Mouse (Mus musculus): ENCODE data around the gene Gse1. TPM values are rescaled to one million over a fixed set of nuclear protein-coding genes. Genes with fewer than 3 reads are reported as not detected.

Gene Gse1
- total RNA-seq, 2 experiments from 2014 or later: 27.2 to 42.9 TPM

DNA sequence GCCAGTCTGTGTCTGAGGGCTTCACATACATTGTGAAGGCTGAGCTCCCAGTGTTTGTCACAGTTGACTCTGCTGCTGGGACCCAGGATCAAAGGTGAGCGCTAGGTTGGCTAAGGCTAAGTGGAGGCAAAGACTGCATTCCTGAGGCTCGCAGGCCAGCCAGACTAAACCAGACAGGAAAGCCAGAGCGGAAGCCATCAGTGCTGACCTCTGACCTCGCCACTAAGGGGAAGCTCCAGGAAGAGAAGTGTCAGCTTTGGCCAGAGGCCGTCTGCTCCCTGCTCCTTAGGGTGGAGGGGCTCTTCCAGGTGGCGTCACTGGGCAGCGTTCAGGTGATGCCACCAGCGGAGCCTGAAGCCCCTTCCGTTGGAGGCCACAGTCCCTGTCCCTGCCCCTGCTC is 347.5 kb downstream of the Gse1 start:
- no peak for DNase-seq

DNA sequence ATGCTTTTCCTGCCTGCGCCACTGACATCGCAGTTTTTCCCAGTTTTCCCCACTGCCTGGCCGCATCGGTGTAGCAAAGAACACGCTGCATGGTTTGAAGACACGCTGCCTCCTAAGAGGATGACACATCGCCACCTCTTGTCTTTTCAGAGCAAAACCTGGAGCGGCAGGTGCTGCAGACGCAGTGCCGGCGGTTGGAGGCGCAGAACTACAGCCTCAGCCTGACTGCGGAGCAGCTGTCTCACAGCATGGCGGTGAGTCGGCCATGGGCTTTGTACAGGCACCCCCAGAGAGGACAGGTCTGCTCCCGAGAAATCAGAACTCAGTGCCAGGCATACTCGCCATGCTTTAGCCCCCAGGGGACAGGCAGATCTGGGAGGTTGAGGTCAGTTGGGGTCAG is 349.6 kb downstream of the Gse1 start:
- no peak for DNase-seq

DNA sequence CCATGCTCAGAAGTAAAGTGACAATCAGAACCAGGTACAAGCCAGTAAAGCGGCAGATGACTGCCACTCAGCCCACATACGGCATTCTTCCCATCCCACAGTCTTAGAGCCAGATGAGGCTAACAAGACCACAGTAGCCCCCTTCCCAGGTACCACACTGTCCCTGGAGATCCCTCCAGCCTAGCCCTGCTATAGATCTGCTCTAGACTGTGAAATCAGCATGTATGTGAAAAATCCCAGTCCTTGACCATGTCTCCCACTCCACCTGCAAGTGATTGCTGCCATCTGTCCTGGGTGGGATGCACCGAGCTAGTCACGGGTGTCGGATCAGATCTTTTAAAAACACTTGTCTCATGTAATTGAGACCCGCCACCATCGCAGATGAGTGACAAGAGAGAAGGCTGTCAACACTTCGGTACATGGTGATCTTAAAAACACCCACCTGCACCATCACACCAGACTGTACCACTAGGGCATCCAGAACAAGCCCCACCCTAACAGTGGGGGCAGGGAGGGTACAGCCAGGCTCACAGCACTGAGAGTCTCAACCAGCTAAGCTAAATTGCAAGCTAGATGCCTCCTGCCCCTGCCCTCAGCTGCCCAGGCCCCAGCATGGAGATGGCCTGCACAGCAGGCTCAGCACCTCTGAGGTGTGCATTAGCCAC is 352.2 kb downstream of the Gse1 start:
- DNase-seq: no peak

DNA sequence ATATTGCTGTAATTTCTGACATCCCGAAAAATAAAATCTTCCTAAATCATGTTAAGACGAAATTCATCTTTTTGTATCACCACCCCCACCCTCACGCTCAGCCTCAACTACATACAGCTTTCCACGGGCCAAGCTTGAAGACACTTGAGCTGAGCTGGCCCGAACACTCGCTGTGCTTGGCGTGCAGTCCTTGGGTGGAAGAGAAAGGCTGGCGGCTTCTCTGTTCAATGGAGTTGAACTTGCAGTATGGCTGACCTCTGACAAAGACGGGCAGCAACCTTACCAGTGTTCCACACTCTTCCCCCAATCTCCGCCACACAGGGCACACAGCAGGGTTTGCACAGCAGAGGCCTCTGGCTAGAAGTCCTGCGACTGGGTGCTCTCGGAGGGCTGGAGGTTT is 353.1 kb downstream of the Gse1 start:
- no peak for DNase-seq

DNA sequence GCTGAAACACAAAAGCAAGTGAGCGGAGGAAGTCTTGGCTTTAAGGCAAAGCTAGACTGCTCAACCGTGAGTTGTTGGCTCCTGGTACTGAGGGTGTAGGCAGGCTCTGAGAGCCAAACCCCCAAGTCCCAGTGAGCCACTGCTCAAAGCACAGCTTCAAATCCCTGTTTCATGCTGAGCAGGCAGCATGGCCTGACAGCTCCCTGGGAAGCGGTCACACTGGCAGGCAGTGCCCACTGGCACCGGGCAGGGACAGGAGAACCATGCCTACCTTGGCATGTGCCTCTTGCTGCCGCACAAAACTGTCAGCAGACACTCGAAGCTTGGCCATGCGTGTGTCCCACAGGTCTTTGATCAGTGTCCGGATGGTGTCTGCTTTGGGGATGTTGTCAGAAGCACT is 353.6 kb downstream of the Gse1 start:
- peak; percentile 61 for DNase-seq

DNA sequence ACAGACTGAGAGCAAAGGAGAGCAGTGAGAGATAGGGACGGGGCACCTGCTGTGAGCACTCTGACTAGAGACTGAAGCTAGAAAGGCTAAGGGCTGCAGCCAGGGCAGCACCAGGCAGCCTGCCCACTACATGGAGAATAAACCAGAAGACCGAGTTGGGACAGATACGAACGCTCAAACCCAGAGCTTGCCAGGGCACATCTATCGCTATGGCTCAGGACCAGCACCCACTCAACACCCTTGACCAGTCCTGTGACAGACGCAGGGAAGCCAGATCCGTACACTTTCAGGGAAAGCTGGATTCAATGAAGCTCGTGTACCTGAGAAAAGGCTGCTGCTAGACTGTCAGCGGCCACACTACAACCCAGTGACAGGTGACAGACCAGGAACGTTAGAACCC is 357.3 kb downstream of the Gse1 start:
- DNase-seq: no peak

DNA sequence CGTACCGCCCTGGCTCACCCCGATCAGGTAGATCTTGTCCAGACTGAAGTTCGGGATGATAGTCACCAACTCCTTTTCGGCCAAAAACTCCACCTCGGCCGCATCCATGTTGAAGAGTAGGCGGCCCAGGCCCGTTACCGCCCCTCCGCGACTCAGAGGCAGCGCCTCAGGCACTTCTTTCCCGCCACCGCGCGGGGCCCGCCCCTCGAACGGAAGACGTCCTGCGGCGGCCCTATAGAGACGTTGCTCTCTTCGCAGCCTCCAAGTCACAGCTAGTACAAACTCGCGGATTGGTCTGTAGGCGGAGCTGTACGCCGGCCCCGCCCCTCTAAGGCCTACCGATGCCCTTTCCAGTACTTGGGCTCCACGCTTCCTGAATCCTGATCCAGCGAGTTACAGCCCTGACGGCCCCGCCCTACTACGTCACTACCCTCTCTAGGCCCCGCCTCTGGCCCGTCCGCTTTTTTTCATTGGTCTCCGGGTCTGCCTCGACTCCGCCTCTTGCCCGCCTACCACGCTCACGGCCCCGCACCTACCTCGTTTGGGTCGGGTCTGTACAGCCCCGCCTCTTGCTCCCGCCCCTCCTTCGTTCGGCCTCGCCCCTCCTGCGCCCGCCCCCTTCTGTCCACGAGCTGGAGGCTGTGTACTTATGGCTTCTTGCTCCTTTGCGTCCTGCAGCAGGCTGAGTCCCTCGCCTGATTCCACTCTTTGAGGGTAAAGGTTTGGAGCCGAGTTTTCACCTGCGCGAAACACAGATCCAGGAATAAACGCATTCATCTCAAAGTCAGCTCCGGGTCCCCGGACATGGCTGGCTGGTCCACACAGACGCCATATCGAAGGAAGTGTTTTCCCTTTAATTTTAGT is 360.9 kb downstream of the Gse1 start, which contains the start of gene Gins2:
TSS of gene Gins2 (minus strand) at position 397 of the 864 bp plus-strand sequence.
- peak; percentile 99 for DNase-seq

DNA sequence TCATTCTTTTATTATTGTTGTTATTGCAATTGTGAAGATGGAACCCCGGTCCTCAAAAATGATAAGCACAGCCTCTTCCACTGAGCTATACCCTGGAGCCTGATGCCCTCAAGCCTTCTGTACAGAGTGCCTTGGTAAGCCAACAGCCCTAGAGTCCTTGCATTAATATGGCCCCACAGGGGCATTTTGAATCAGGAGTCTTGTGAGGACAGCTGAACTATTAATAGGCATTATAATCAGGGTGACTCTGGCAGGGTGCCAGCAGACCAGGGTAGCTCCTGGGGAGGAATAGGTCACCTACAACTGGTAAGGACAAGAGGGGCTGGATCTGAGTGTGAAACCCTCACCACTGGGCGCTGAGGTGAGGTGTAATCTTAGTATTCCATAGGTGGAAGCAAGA is 361.7 kb downstream of the Gse1 start:
- peak; percentile 61 for DNase-seq

DNA sequence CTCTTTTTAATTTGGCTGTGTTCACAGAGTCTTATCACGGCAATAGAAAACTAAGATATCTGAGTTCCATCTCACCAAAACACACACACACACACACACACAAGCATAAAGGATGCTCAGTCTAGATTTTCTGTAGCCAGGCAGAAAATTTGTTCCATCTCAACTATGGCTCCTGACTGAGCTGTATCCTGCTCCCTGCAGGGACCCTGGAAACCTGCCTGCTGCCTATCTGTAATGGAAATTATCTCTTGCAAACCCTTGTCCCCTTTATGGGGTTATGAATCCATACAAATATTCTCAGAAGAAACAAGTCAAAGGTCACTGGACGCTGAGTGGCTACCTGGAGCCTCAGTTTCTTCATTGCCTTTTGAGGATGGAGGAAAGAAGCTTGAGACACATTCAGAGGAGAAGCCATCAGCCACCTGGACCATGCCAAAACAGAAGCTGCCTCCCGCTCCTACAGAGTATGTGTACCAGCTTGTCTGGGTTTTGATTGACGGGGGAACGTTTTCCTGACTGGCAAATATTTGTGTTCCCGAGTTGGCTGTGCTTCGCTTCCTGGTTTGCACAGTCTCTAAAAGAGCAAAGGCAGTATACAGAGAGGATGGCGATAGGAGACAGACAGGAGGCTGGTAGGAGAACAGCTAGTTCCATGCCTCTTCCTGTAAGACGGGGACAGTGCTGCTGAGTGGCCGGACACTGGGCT is 363.5 kb downstream of the Gse1 start:
- no peak for DNase-seq

DNA sequence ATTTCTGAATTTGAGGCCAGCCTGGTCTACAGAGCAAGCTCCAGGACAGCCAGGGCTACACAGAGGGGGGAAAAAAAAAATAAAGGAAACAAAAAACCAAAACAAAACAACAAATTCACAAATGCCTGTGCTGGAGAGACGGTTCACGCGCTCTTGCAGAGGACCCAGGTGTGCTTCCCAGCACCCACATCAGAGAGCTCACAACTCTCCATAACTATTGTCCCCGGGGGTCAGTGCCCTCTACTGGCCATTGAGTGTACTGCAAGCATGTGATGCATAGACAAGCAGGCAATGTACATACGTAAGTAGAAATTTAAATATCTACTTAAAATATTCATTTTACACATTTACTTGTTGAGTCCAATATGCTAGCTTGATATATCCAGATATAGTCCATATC is 366.3 kb downstream of the Gse1 start:
- no peak for DNase-seq

DNA sequence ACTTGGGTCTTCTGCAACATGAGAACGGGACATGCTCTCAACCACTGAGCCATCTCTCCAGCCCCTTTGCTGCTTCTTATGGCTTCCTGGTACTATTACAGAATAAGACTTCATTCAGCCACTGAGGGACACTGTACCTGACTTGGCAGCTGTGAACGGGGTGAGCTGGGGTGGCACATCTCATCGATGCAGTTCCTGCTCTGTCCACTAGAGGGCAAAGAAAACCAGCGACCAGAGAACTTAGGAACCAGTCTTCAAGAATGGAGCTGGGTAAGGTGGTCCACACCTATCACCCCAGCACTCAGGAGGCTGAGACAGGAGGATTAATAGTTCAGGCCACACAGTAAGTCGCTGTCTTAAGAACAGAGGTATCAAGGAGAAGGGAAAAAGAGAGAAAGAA is 367.7 kb downstream of the Gse1 start:
- peak; percentile 75 for DNase-seq

DNA sequence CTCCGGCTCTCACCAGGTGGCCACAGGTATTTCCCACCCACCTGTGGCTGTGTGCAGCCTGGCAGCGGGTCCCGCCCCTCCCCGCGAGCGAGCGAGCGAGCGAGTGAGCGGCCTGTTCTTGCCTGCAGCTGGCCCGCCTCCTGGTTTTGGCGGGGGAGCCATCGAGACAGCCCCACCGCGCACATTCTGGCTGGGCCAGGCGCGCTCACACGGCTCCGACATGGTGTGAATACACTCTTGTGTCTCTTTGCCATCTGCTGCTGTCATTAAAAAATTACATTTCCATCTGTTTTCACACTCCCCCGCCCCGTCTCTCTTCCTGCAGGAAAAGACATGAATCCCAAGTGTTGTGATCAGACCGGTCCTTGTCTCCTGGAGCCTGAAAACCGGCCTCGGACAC is 370.3 kb downstream of the Gse1 start:
- no peak for DNase-seq

DNA sequence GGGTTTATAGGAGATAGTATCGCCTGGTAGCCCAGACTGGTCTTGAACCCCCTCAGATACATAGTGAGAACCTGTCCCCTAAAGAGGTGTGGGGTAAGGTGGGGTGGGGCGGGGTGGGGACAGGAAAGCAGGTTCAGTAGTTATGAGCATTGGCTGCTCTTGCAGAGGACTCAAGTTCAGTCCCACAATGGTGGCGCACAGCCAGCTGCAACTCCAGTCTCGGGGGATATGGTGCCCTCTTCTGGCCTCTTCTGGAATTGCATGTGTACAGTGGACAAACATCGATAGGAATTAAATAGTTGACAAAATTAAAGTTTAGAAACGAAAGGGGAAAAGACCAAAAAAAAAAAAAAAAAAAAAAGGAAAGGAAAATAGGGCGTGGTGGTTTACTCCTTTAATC is 371.2 kb downstream of the Gse1 start:
- peak; percentile 88 for DNase-seq

DNA sequence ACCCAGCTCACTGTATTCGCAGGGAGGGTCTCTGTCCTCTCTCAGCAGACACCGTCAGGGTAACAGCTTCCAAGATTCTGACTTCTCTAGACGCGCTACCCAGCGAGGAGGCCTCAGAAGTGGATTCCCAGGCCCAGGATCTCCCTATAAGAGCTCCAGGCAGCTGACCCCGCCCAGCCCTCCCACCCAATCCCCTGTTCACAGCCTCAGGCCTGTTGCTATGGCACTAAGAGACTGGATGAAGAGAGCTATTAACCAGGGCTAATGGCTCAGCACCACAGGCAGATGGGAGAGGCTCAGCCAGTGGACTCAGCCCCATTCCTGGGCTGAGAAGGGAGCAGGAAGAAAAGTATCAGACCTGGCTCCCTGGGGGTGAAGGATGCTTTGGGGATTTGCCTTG is 374.4 kb downstream of the Gse1 start:
- DNase-seq: no peak

DNA sequence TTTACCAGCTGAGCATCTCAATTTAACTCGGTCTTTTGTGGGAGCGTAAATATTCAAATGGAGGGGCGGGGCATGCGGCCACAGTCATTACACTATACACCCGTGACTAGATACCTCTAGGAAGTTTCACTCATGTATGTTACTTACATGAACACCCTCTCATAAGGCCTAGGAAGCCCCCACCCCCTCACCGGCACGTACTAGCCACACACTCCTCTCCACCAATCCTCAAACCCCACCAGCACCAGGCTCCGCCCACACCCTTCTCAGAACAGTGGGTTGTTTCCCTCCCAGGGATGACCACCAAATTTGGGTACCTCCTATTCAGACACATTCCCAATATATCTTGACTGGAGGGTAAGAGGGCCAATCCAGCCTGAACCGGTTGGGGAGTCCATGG is 379.2 kb downstream of the Gse1 start:
- no peak for DNase-seq

DNA sequence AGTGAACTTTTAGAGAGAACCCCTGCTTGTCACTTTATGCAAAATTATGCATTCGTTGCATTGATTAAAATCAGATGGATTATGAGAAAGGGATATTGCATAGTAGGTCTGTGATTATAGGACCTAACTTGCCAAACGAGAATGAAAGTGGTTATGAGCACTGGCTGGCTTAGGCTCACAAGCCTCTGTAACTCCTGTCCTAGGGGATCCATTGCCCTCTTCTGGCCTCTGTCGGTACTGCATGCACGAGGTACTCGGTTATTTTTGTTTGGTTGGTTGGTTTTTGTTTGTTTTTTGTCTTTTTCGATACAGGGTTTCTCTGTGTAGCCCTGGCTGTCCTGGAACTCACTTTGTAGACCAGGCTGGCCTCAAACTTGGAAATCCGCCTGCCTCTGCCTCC is 379.6 kb downstream of the Gse1 start:
- peak; percentile 85 for DNase-seq

DNA sequence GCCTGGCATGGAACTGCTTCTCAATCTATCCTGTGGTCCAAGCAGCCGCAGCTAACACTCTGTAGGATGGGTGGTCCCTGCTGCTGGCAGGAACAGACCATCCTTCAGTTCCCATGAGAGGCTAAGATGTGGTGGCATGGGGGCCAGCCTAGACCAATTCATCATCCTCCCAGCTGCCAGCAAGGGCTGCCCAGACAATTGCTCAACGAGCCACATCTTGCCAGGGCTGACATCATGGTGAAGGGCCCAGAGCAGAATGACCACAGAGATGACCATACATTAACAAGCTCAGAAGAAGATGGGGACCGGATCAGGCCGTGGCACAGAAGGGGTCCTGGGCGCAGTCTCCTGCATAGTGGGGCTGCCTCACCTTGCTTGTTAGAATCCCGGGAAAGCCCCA is 382.6 kb downstream of the Gse1 start:
- DNase-seq: peak; percentile 28

DNA sequence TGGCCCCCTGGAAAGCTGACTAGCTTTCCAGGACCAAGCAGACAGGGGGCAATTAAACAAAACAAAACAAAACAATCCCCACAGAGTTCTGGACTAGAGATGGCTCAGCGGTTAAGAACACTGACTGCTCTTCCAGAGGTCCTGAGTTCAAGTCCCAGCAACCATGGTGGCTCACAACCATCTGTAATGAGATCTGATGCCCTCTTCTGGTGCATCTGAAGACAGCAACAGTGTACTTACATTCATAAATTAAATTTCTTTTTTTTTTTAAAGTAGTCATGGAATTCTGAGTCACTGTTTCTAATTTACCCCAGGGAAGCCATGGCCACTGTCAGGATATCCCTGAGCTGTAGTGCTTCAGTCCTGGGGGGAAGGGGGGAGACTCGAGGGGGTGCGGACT is 386.2 kb downstream of the Gse1 start:
- DNase-seq: no peak

DNA sequence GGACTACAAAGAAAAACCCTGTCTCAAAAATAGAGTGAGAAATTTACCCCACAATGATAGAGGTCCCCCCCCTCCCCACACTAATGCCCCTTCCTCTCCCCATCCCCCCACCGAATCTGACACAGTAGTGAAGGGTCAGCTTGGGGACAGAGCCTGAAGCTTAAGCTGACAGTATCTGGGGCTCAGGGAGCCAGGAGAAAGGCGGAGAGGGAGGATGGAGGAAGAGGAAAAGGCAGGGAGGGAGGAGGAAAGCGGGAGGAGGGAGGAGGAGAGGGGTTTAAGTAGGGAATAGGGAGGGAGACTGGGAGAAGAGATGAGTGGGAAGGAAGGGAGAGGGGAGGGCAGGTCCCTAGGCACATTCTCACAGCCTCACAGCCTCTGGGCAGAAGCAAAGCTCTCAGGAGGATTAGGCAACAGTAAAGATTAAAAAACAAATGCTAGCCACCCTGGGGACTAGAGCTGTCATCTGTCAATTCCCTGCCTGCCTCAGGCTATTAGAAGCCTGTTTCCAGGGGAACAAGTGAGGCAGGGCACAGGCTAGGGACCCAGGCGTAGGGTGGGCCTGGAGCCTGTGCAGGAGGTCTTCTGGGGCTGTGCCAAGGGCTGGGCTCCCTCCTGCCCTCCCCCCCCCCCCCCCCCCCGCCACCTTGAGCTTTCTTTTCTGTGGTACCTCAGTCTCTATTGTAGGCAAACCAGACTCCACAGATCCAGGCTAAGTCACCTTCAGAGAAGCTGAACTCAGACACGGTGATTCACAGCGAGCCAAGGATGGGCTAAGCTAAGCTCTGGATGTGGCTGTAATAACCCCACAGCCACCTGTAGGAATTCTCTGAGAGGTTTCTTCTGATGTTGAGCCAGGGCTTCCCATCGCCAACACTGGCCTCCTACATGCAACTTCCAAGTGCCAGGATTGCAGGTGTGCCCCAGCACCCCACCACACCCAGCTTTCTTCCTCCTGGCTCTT is 388.7 kb downstream of the Gse1 start:
- peak; percentile 30 for DNase-seq

DNA sequence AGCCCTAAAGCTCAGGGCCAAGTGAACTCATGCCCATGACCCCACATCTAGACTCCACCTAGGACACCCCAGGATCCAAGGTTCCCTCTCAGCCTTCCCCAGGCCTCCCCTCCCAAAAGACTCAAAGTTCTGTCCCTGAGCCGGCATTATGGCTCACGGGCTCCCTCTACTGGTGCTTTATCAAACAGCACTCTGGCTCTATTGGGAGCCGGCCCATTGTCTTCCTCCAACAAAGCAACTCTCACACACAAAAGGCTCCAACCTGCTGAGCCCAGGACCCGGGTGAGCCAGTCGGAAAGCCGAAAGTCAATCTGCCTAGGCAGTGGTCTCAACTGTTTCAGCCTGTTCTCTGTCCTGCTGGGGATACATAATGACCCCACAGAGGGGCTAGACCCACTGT is 389.9 kb downstream of the Gse1 start:
- peak; percentile 83 for DNase-seq

DNA sequence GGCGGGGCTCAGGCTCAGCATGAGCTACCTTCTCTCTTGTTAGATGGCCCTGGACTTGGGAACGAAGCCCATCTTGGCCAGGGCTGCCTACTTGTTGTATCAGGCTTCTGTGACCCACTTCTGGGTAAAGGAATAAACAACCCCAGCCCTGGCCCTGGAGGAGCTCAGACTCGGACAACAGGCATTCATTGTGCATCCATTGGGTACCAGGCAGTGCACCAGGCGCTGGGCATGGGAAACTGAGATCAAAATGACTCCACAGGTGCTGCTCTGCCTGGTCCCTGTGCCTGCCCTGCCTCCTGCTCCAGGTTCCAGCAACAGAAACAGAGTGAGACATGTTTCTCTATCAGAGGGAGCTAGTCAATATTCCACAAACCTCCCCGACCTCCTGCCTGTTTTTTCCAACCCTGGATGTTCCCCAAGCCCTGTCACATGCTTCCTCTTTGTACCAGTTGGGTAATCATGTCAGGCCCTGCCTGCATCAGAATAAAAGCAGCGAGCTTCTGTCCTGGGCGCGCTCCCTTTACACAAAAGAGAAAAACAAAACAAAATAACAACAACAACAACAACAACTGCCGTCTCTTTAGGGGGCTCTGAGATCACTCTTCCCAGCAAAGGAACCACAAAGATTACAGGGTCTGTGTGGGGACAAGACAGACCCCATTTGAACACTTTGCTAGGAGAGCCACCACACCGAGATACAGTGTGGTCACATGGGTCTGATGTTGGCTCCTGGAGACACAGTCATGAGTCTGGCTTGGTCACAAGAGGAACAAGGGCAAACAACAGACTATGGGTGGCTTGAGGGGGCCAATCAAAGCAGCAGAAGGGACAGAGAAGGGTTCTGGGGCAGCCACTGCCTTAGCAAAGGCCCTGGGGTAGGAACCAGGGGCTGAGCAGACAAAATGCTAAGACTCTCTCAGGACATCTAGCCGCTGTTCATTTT is 391.3 kb downstream of the Gse1 start:
- peak; percentile 62 for DNase-seq

Measured in adrenal gland, postnatal 10 days (tissue).